Mouse (Mus musculus) G1E (cell line): ENCODE data around the gene Pgc.

Experiments used
- CTCF ChIP-seq: IDR thresholded peaks from 2 replicates; pipeline ENCODE4 v1.5.1; 2012; ENCODE audit warnings: low read depth, low read length, inconsistent platforms, mixed read lengths
- GATA2 ChIP-seq: IDR thresholded peaks from 2 replicates; pipeline ENCODE4 v1.6.1; 2012; ENCODE audit warnings: low read depth, low read length, inconsistent platforms, borderline replicate concordance

GRCm38 (mm10) chr17:47710036-47710435, 16.6 kb upstream of the Pgc start:
- no peak for TF ChIP-seq GATA2
- TF ChIP-seq CTCF = no peak
